Mouse (Mus musculus) G1E (cell line): ENCODE results near the gene Rbm26. TPM values are rescaled to one million over a fixed set of nuclear protein-coding genes. Genes with fewer than 3 reads are reported as not detected.
A peak's percentile ranks its signal among the peaks of the same experiment; 100 is the strongest.

Source experiments
- ATAC-seq: 2 replicates; pipeline ENCODE4 v1.8.0; 2016; ENCODE audit warnings: mild to moderate bottlenecking; ENCODE audit not compliant: insufficient number of reproducible peaks, poor library complexity, low FRiP score, severe bottlenecking; ENCODE audit errors: extremely low read depth
- DNase-seq: peaks from one replicate; pipeline ENCODE4 v3.0.0; 2012; ENCODE audit warnings: low spot score
- H3K27me3 ChIP-seq: 2 replicates; pipeline ENCODE4 v1.6.1; 2012; ENCODE audit warnings: mild to moderate bottlenecking, low read length, inconsistent platforms; ENCODE audit not compliant: insufficient read depth
- H3K36me3 ChIP-seq: replicated peaks from 2 replicates; pipeline ENCODE3; 2012; ENCODE audit warnings: mild to moderate bottlenecking, inconsistent platforms
- H3K4me1 ChIP-seq: 2 replicates; pipeline ENCODE4 v1.6.1; 2012; ENCODE audit warnings: low read depth, low read length, inconsistent platforms, mixed read lengths; ENCODE audit not compliant: insufficient read depth
- H3K4me3 ChIP-seq: 2 replicates; pipeline ENCODE4 v1.5.1; 2012; ENCODE audit warnings: low read depth, mild to moderate bottlenecking, inconsistent platforms, low read length, moderate library complexity, mixed read lengths
- H3K9me3 ChIP-seq: replicated peaks from 2 replicates; pipeline ENCODE4 v1.6.1; 2012; ENCODE audit warnings: inconsistent platforms
- CTCF ChIP-seq: IDR thresholded peaks from 2 replicates; pipeline ENCODE4 v1.5.1; 2012; ENCODE audit warnings: low read depth, low read length, inconsistent platforms, mixed read lengths
- GATA1 ChIP-seq: IDR thresholded peaks from 2 replicates; pipeline ENCODE4 v1.6.1; 2012; ENCODE audit warnings: borderline replicate concordance, low read length, inconsistent platforms, mixed read lengths
- GATA2 ChIP-seq: IDR thresholded peaks from 2 replicates; pipeline ENCODE4 v1.6.1; 2012; ENCODE audit warnings: low read depth, low read length, inconsistent platforms, borderline replicate concordance
- POLR2AphosphoS5 ChIP-seq: IDR thresholded peaks from 2 replicates; pipeline ENCODE4 v1.6.1; 2012; ENCODE audit warnings: low read depth, low read length, inconsistent platforms; ENCODE audit not compliant: insufficient replicate concordance
- TAL1 ChIP-seq: conservative IDR thresholded peaks from 2 replicates; pipeline ENCODE4 v1.6.1; 2012; ENCODE audit warnings: low read depth, low read length, inconsistent platforms, mixed read lengths
- polyA plus RNA-seq: library from polyadenylated mRNA; stranded (reverse); fragments of >175 nt; gene quantifications from 2 replicates; pipeline ENCODE4 v1.2.3, GENCODE M21; 2012
- total RNA-seq, 2 experiments: library from RNA; stranded (forward) in 1 of 2; stranded (reverse) in 1 of 2; fragments of 200-1000 nt in 1 of 2; fragments of >200 nt in 1 of 2; fragmentation: Nextera tagmentation in 1 of 2; gene quantifications; 2 replicates each; pipeline ENCODE4 v1.2.3; 2014 to 2017

Gene Rbm26
- total and polyA plus RNA-seq, 3 experiments: 25.6 to 202 (median 94.8) TPM

DNA sequence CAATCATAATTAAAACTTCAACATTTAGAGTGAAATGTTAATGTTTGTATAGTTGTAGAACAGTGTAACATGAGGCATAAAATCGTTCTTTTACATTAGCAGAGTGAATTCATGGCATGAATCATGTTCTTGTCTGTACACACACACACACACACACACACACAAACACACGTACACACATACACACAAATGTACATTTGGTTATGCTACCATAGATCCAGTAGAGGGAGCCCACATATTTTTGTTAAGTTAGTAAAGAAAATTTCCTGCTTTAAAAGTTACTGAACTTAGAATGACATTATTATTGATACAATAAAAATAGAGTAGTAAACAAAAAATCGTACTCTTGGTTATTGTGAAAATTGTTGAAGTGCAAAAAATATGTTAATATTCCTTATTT lies 7.7 kb upstream of the Rbm26 start:
- TF ChIP-seq GATA1 (no peak), CTCF (no peak), POLR2AphosphoS5 (no peak), GATA2 (no peak), TAL1 (no peak)
- ATAC-seq: no peak
- peaks cover 6% of the 10 kb centered on the region for H3K27me3 ChIP-seq

DNA sequence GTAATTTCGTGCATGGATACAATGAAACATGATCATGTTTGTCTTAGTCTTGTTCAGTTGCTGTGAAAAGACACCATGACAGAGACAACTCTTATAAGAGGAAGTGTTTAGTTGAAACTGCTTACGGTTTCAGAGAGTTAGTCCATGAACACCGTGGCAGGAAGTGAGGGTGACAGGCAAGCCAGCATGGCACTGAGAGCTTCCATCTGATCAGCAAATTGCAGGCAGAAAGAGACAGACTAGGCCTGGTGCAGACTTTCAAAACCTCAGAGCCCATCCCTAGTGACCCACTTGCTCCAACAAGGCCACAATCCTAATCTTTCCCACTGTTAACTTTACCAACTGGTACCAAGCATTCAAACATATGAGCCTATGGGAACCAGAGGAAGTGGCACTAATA lies 5.7 kb upstream of the Rbm26 start:
- H3K4me1 ChIP-seq: peaks cover 10% of the 10 kb centered on the region; the same call in 1 of the 2 replicates
- H3K4me3 ChIP-seq: no peak overlapping the region
- H3K9me3 ChIP-seq: no peaks in the 10 kb centered on the region
- ATAC-seq: no peak
- H3K36me3 ChIP-seq: no peaks in the 10 kb centered on the region
- TF ChIP-seq TAL1 (no peak), GATA2 (no peak), GATA1 (no peak), POLR2AphosphoS5 (no peak), CTCF (no peak)
- no peak for DNase-seq
- H3K27me3 ChIP-seq: no peaks in the 10 kb centered on the region; the same call in 1 of the 2 replicates

More for the DNA sequence above, 7.7 kb upstream of the Rbm26 start:
- Histone ChIP-seq H3K36me3 (no peaks in the 10 kb centered on the region), H3K4me1 (peaks cover 7% of the 10 kb centered on the region; the same call in 1 of the 2 replicates), H3K9me3 (no peaks in the 10 kb centered on the region), H3K4me3 (no peak overlapping the region)
- DNase-seq: no peak

DNA sequence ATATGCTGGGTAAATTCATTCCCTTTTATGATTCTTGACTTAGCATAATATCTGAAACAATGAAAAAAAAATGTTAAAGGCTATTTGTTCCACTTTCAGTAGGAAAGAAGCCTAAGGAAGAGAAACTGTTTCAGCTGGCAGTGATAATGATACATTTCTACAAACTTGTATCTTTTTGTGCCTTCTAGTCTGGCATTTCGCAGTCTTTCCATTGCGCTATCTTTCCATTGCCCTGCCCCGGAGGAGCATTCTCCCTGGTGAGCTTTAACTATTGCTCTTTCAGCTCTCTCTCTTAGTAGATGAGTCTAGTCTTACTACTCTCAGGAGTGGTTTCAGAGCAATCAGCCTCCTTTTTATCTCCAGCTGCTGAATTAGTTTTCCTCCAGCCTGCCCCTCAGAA lies 2.6 kb upstream of the Rbm26 start:
- no peak for ATAC-seq

DNA sequence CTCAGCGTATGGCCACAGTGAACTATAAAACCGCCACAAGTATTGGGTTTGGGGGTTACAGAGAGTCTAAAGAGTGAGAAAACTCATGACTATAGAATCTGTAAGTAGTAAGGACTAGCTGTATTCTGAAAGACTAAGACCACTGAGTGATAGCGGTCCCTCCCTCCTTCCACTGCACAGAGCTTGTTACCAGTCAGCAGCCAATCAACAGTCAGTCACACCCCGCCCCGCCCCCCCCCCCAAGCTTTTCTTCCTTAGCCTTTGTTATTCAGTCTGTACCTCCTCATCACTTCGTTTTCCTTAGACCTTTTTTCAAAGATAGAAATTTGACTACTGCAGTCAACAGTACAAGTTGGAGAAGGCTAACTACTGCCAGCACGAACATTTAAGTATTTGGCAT lies 1.9 kb upstream of the Rbm26 start:
- no peak overlapping the region for H3K4me3 ChIP-seq
- H3K36me3 ChIP-seq: peaks cover 7% of the 10 kb centered on the region
- H3K4me1 ChIP-seq: peaks cover 30% of the 10 kb centered on the region
- ATAC-seq (no peak), DNase-seq (no peak)
- no peaks in the 10 kb centered on the region for H3K9me3 ChIP-seq
- H3K27me3 ChIP-seq: no peaks in the 10 kb centered on the region; the same call in 1 of the 2 replicates
- no peak for TF ChIP-seq CTCF
- TF ChIP-seq TAL1: no peak
- no peak for TF ChIP-seq GATA1
- TF ChIP-seq POLR2AphosphoS5: no peak
- TF ChIP-seq GATA2: no peak

More for the DNA sequence above, 2.6 kb upstream of the Rbm26 start:
- Histone ChIP-seq H3K36me3 (peaks cover 6% of the 10 kb centered on the region), H3K4me1 (peaks cover 23% of the 10 kb centered on the region), H3K4me3 (no peak overlapping the region), H3K9me3 (no peaks in the 10 kb centered on the region), H3K27me3 (no peaks in the 10 kb centered on the region; the same call in 1 of the 2 replicates)
- TF ChIP-seq GATA1 (no peak), POLR2AphosphoS5 (no peak), TAL1 (no peak), CTCF (no peak), GATA2 (no peak)
- DNase-seq: no peak

DNA sequence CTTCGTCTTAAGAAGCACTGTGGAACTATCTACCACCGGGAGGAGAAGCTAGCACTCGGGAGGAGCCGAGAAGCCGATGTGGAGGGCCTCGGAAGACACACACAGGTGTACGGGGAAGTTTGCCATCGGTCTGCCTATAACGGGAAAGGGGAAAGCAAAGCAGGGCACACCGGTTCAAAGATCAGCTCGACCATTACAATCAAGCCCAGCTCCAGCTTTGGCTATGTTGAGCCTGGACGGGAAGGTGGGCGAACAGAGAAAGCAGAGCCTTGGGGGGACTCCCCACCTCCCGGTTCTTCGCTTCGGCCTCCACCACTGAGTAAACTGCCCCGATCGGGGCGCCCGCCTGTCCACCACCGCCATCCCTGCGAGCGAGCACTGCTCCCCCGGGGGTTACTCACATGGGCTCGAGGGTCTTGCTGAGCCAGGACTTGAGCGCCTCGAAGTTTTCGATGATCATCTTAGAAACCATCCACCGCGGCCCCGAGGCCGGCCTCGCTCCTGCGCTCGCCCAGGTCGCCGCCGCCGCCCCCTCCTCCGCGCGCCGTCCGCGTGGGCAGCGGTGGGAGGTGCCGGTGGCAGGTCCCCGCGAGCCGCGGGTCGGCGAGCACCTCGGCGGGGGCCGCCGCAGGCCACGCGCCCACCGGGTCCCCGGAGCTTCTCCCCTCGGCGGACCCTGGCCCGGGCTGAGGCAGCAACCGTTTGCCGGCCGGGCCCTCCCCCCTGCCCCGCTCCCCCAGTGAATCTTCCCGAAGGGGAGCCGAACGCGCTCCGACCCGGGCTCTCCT lies 552 bp downstream of the Rbm26 start:
- Histone ChIP-seq H3K27me3 (no peaks in the 10 kb centered on the region), H3K4me1 (peaks cover 41% of the 10 kb centered on the region), H3K36me3 (peaks cover 20% of the 10 kb centered on the region), H3K9me3 (no peaks in the 10 kb centered on the region), H3K4me3 (peak overlapping the region; percentile 86)
- ATAC-seq (peak; percentile 17; the same call in 1 of the 2 replicates), DNase-seq (peak; percentile 62)
- TF ChIP-seq TAL1 (no peak), CTCF (no peak), GATA2 (no peak), POLR2AphosphoS5 (no peak), GATA1 (no peak)

DNA sequence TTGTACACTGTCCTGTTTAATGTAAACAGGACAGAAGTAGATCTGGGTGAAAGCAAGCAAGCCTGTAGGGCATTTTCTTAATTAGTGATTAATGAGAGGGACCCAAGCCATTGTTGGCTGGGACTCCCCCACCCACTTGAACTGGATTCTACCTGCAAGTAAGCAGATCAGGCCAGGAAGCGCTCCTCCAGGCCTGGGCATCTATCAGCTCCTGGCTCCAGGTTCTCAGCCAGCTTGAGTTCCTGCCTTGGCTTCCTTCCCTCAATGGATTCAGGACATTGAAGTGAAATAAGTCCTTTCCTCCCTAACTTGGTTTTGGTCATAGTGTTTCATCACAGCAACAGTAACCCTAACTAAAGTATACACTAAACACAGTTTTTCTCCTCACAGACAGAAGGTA lies 9.9 kb downstream of the Rbm26 start:
- H3K4me3 ChIP-seq: no peak overlapping the region

More for the DNA sequence above, 9.9 kb downstream of the Rbm26 start:
- no peaks in the 10 kb centered on the region for H3K27me3 ChIP-seq
- peaks cover 28% of the 10 kb centered on the region for H3K4me1 ChIP-seq
- peaks cover 27% of the 10 kb centered on the region for H3K36me3 ChIP-seq
- DNase-seq (no peak), ATAC-seq (no peak)
- TF ChIP-seq GATA2: no peak
- TF ChIP-seq CTCF: no peak
- TF ChIP-seq TAL1: no peak
- TF ChIP-seq GATA1: no peak
- no peak for TF ChIP-seq POLR2AphosphoS5
- no peaks in the 10 kb centered on the region for H3K9me3 ChIP-seq
